Mouse (Mus musculus): ENCODE data around the gene Gm5168. TPM values are rescaled to one million over a fixed set of nuclear protein-coding genes. Genes with fewer than 3 reads are reported as not detected.

Gm5168 gene
- polyA plus RNA-seq (2015; fragmentation: Illumina TruSeq; extraction: RNeasy Lipid Tissue Mini Kit (QIAGEN cat#74804); ENCODE audit: insufficient read depth, low read depth, low replicate concordance) = not detected

DNA sequence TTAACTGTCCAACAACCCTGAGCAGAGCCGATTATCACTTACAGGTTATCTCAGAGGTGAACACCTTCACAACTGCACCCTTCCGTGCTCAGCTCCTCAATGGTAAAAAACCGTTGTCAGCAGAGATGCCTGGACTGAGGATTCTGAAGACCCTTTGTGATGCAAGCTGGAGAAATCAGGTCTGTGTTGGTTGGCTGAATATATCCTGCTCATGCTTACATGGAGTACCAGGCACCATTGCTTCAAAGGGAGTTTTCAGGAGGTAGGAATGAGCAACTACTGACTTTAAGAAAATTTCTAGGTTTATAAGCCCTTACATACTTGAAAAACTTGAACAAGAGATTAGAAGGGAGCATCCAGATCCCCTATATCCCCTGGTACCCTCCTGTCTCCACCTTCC, at the start of gene Gm5168:
TSS of gene Gm5168 (minus strand) at position 101 of the 400 bp plus-strand sequence.

Other genes with a start within 250 kb of the Gm5168 start
- gene Gm2012, start 180.3 kb upstream of the Gm5168 start, polyA plus RNA-seq (2015; fragmentation: Illumina TruSeq; extraction: RNeasy Lipid Tissue Mini Kit (QIAGEN cat#74804); ENCODE audit: insufficient read depth, low read depth, low replicate concordance) = not detected